Mouse (Mus musculus) liver, embryonic 14.5 days (tissue): ENCODE measurements around the gene Mien1.

ENCODE experiments used
- CTCF ChIP-seq: IDR thresholded peaks from 2 replicates; pipeline ENCODE4 v1.5.1; 2016; ENCODE audit warnings: antibody characterized with exemption, low read depth, control low read depth
- EP300 ChIP-seq: IDR thresholded peaks from 2 replicates; pipeline ENCODE4 v1.6.1; 2016; ENCODE audit warnings: antibody characterized with exemption, low read depth

- TF ChIP-seq CTCF (no peak), EP300 (no peak)
Observed at GRCm38 (mm10) chr11:98394301-98394700, 44.5 kb downstream of the Mien1 start.
